Comparison of ENCODE assay signal across 10 mouse cellular contexts in the genomic region with DNA sequence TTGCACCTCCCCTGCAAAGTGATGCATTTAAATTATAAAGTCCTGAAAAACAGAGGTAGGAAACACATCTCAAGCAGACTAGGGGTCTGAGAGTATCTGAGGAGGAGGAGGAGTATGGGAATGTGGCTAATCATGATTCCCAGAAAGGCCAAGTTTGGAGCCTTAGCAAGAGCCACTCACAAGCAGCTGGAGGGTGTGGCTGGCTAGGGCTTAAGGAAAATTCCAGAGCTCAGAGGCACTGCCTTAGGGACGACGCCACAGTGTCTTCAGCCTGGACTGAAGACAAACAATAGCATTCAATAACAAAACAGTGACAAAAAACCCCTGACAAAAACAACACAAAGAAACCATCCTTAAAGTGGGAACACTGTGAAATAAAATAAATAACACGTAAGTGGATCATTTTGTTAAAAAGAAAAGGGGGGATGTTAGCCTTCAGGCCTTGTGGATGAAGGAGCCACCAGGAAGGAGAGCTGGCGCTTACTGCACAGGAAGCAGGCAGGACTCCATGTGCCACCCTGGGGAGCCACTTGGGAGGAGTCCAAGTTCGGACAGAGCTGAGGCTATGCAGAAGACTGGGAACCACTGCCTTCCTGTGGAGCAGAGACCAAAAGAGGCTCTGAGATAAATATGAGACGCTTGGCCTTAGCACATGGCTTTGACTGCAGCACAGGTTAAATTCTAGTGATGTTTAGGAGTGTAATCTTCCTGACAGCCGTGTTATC. TPM values are rescaled to one million over a fixed set of nuclear protein-coding genes. Genes with fewer than 3 reads are reported as not detected.
DNase-seq lines count a peak whose midpoint lies in the region; ATAC-seq and TF ChIP-seq lines count a peak whose summit lies in the region.
"Had no signal": no experiment of that assay in that cellular context is flagged by ENCODE, and none has a peak within 500 bp of the region (broad histone marks: within the 10 kb centered on the region; RNA-seq: fewer than 3 reads in every experiment).

No protein-coding gene starts in this region.

- no peak overlapping the region for H3K9ac ChIP-seq in kidney, postnatal 0 days (ENCODE audit: low read depth, low read length)
- H3K9ac ChIP-seq in intestine, embryonic 15.5 days: no peak overlapping the region
- H3K9ac ChIP-seq: heart, embryonic 15.5 days had no signal

- no peak overlapping the region for H3K27ac ChIP-seq in kidney, postnatal 0 days
- H3K27ac ChIP-seq in intestine, embryonic 15.5 days: no peak overlapping the region
- H3K27ac ChIP-seq: heart, embryonic 15.5 days; stomach, postnatal 0 days had no signal

- H3K4me3 ChIP-seq in kidney, postnatal 0 days (replicated peaks; ENCODE audit: low read depth, low read length): no peak overlapping the region
- H3K4me3 ChIP-seq in intestine, embryonic 15.5 days (replicated peaks): no peak overlapping the region
- H3K4me3 ChIP-seq: heart, embryonic 15.5 days had no signal

- H3K4me1 ChIP-seq in kidney, postnatal 0 days (replicated peaks; ENCODE audit: insufficient read depth, low read length): no peaks in the 10 kb centered on the region
- no peaks in the 10 kb centered on the region for H3K4me1 ChIP-seq in intestine, embryonic 15.5 days (replicated peaks)
- H3K4me1 ChIP-seq: heart, embryonic 15.5 days had no signal

- H3K4me2 ChIP-seq in kidney, postnatal 0 days (ENCODE audit: low read length): no peak overlapping the region
- no peak overlapping the region for H3K4me2 ChIP-seq in intestine, embryonic 15.5 days (replicated peaks)
- H3K4me2 ChIP-seq: heart, embryonic 15.5 days had no signal

- no peak for TF ChIP-seq CTCF in kidney, postnatal 0 days (IDR thresholded peaks at IDR 0.05; ENCODE audit: low read depth)

- ATAC-seq in cerebellum, adult (ENCODE audit: insufficient number of reproducible peaks, low FRiP score, low TSS enrichment): no peak
- no peak for ATAC-seq in kidney, postnatal 0 days (replicated peaks; ENCODE audit: low FRiP score, low read depth)
- ATAC-seq in intestine, embryonic 15.5 days: no peak

- no peaks in the 10 kb centered on the region for H3K36me3 ChIP-seq in kidney, postnatal 0 days (ENCODE audit: insufficient read depth, low read length)
- no peaks in the 10 kb centered on the region for H3K36me3 ChIP-seq in intestine, embryonic 15.5 days
- H3K36me3 ChIP-seq: heart, embryonic 15.5 days had no signal

- 67% methylated on average over 7 of the region's 7 CpGs for WGBS in kidney, postnatal 0 days
- 61% methylated on average over 7 of the region's 7 CpGs for WGBS in intestine, embryonic 15.5 days

- no peaks in the 10 kb centered on the region for H3K27me3 ChIP-seq in kidney, postnatal 0 days (ENCODE audit: insufficient read depth, low read length)
- no peaks in the 10 kb centered on the region for H3K27me3 ChIP-seq in intestine, embryonic 15.5 days (replicated peaks)
- H3K27me3 ChIP-seq: heart, embryonic 15.5 days had no signal

- peak; percentile 24 to 41 for DNase-seq in cerebellum, postnatal 14 days
- peak; percentile 20 for DNase-seq in urinary bladder, postnatal 14 days (ENCODE audit: low spot score)
- DNase-seq in urinary bladder, postnatal 25 days (ENCODE audit: low spot score): no peak
- peak; percentile 29 for DNase-seq in kidney, postnatal 0 days (ENCODE audit: low spot score)
- DNase-seq in testis, postnatal 14 days (ENCODE audit: low spot score): peak; percentile 14
- DNase-seq in layer of hippocampus, adult 8-10 months (ENCODE audit: low spot score in 2 of 2): no peak

- no peaks in the 10 kb centered on the region for H3K9me3 ChIP-seq in kidney, postnatal 0 days (replicated peaks; ENCODE audit: low read length)
- H3K9me3 ChIP-seq in intestine, embryonic 15.5 days: no peaks in the 10 kb centered on the region
- H3K9me3 ChIP-seq: heart, embryonic 15.5 days had no signal

RNA-seq across cellular contexts. Expression of gene Serpine2, which starts 56.6 kb away (rescaled TPM):
- 203 and 222 TPM in 2 replicates for polyA plus RNA-seq in kidney, postnatal 0 days (2015; fragmentation: Nextera tagmentation; extraction: Ambion mirVana)
- polyA plus RNA-seq in intestine, embryonic 15.5 days (2015; fragmentation: Nextera tagmentation; extraction: Ambion mirVana): 82.8 and 96.8 TPM in 2 replicates
- total RNA-seq in layer of hippocampus, adult 8-10 months (2022): 100 to 1,000 TPM; 130 to 196 (median 160) TPM

Comparison
In these comparisons a context has a peak if more than half of its experiments do, and no peak if none do; other contexts are left out.
1. DNase-seq: peak in cerebellum, postnatal 14 days (2 of 2), urinary bladder, postnatal 14 days (single experiment), kidney, postnatal 0 days (single experiment) and testis, postnatal 14 days (single experiment); none in urinary bladder, postnatal 25 days (single experiment) and layer of hippocampus, adult 8-10 months (0 of 2).